Mouse (Mus musculus): Measurements from ENCODE around the gene Tgif2.

The Tgif2 gene

DNA sequence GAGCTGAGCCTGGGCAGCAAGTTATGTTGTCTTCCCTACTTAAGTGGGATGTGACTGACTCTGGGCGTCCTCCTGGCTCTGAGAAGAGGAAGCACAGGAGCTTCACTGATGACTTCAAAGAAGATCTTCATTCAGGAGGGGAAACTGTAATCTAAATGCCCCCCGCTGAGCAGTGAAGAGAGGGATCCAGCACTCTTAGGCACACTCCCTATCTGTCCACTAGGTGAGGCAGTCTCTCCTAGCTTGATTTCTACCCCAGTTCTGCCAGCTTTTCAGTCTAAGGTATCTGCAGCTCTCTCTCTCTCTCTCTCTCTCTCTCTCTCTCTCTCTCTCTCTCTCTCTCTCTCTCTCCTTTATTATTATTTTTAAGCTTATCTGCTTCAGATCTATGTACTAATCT, 63.6 kb downstream of the Tgif2 start:
- DNase-seq (ENCODE audit: low read depth, low spot score) = no peak

All from brain, embryonic 18.5 days (tissue).